Mouse (Mus musculus) left cerebral cortex, postnatal 10 days (tissue): Measurements from ENCODE around the gene Xlr4b. TPM values are rescaled to one million over a fixed set of nuclear protein-coding genes. Genes with fewer than 3 reads are reported as not detected.
"Not testable (repeated sequence)": the region's sequence is repeated elsewhere in the genome, so short reads cannot be mapped to it uniquely, and the experiment has no call there.

Experiments used
- DNase-seq, 2 experiments: peaks; one replicate each; pipeline ENCODE4 v3.0.0; 2021 to 2022; ENCODE audit warnings: low spot score in 2 of 2, mixed read lengths in 1 of 2; ENCODE audit errors: extremely low spot score in 1 of 2
- intact Hi-C: fragments of 180-260 bp; cut with DNase I; formaldehyde crosslinking; loops from one replicate; pipeline ENCODE4 v1.15.1; 2025
- total RNA-seq, 2 experiments: library from RNA; stranded (reverse); gene quantifications; 2 replicates each; pipeline ENCODE4 v1.2.3; 2021

The Xlr4b gene
- 1 to 10 TPM in 1 of 2 experiments, under 1 TPM in 1; 0.45 to 1.1 TPM for total RNA-seq

DNA sequence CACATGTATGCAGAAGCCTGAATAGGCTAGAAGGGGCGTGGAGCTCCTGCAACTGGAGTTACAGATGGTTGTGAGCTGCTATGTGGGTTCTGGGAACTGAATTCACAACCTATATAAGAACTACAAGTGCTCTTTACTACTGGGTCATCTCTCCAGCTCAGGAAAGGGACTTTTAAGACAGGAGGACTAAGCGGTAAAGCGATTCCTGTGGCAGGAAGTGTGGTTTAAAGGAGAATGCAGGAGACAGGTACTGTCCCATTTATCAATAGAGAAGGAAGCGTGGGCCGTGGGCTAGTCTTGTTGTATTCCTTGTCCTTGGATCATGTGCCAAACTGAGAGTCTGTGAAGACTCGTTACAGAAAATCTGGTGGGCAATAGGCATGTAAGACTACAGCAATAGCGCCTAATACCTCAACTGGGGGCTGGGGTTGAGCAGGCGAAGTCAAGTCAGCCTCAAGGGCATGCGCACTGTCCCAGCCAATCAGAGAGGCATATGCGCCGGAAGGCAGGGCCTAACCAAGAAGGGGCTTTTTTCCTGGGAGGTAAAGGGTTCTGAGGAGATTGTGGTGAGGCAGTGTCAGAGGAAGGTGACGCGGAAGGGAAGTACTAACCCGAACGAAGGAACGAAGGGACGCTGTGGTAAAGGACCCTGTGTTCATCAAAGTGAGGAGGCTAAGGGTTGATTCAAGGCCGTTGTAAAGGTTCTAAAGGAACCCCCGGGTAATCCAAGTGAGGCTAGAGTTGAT lies at the start of gene Xlr4b:
TSS of gene Xlr4b (plus strand) at position 515 of the 746 bp plus-strand sequence.
- intact Hi-C loops, DNase-seq: not testable (repeated sequence)

DNA sequence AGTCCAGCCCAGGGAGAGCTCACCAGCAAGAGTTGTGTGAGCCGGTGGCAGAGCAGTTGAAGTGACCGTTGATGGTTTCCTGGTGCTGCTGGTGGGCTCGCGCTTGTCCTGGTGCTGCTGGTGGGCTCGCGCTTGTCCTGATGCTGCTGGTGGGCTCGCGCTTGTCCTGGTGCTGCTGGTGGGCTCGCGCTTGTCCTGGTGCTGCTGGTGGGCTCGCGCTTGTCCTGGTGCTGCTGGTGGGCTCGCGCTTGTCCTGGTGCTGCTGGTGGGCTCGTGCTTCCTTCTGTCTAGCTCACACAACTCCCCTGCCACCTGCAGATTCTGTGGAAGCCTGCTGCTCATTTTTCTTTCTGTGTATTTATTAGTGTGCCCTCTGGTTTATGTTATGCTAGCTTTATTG lies 37.2 kb upstream of the Xlr4b start, which contains the start of gene Spin2d:
TSS of gene Spin2d (minus strand) at position 101 of the 400 bp plus-strand sequence.
- DNase-seq, intact Hi-C loops: not testable (repeated sequence)

DNA sequence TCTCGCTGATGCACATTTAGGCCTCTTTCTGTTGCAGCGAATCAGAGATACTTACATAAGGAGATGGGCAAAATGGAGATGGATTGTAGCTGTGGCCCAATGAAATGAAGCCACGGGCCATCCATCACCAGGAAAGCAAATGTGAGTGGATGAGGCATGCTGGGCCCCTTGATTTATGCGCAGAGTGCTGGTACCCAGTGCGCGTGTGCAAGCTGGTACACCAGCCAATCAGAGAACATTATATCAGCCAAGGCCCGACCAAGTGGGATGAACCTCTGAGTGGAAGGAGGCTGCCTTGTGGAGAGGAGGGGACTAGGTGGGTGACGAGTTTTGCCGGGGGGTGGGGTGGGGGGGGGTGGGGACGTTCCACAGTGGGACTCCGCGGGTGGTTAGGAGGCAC lies 22.2 kb upstream of the Xlr4b start, which contains the start of gene Xlr3b:
TSS of gene Xlr3b (plus strand) at position 274 of the 400 bp plus-strand sequence.
- intact Hi-C loops, result not testable (repeated sequence)
- peak in 1 of 2 experiments; percentile 20 for DNase-seq

DNA sequence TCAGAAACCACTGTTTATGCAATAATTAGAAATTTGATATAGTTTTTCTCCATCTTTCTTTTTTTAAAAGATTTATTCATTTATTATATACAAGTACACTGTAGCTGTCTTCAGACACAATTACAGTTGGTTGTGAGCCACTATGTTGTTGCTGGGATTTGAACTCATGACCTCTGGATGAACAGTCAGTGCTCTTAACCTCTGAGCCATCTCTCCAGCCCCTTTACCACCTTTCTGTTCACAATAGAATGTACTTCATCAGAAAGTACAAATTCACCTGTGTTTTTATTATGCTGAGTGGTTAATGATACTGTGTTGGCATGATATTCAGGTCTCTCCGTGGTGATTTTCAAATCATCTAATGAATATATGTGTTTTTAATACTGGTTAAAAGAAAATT lies 11.2 kb downstream of the Xlr4b start:
- no peak for DNase-seq
- intact Hi-C loops, result loop anchor here (5.0 kb wide), 1 partner anchor 163 kb away; the partner anchor contains the start of gene Pnma3

DNA sequence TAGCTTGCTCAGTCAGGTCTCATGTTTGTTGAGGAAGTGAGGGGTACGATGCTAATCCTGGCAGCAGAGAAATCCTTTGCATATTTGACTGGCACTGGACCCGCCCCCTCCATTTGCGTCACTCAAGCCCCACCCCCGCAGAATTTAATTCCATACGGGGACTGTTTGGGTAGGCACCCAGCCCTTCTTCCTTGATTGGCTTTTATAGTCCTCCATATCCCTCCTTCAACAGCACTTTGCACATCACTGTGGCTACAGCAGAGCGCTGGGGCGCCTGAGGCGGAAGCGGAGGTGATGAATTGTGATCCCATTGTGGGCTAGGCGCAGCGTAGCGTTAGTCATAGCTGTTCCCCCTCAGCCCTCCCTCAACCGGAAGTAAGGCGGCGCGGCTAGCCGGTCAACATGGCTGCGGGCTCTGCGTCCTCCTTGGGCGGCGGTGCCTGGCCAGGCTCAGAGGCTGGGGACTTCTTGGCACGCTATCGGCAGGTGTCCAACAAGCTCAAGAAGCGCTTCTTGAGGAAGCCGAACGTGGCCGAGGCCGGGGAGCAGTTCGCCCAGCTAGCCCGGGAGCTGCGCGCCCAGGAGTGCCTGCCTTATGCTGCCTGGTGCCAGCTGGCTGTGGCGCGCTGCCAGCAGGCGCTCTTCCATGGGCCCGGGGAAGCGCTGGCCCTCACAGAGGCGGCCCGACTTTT lies 13.9 kb downstream of the Xlr4b start, which contains the start of gene F8a:
TSS of gene F8a (plus strand) at position 378 of the 692 bp plus-strand sequence.
- intact Hi-C loops, result loop anchor here (5.0 kb wide), 1 partner anchor 166 kb away; the partner anchor contains the start of gene Pnma3
- peak; percentile 60 to 83 for DNase-seq

DNA sequence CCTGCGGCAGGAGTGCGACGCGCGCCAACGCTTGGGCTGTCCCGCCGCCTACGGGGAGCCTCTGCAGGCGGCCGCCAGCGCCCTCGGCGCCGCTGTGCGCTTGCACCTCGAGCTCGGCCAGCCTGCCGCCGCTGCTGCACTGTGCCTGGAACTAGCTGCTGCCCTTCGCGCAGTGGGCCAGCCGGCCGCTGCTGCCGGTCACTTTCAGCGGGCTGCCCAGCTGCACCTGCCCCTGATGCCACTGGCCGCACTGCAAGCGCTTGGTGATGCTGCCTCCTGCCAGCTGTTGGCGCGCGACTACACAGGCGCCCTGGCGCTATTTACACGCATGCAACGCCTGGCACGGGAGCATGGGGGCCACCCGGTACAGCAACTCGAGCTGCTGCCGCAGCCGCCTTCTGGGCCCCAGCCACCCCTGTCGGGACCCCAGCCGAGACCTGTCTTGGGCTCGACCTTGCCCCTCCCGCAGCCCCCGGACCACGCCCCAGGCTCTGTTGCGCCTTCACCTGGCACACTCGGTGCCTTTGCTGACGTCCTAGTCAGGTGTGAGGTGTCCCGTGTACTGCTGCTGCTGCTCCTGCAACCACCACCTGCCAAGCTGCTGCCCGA lies 14.6 kb downstream of the Xlr4b start:
- intact Hi-C loops, result loop anchor here (5.0 kb wide), 1 partner anchor 166 kb away; the partner anchor contains the start of gene Pnma3
- peak; percentile 34 to 61 for DNase-seq

DNA sequence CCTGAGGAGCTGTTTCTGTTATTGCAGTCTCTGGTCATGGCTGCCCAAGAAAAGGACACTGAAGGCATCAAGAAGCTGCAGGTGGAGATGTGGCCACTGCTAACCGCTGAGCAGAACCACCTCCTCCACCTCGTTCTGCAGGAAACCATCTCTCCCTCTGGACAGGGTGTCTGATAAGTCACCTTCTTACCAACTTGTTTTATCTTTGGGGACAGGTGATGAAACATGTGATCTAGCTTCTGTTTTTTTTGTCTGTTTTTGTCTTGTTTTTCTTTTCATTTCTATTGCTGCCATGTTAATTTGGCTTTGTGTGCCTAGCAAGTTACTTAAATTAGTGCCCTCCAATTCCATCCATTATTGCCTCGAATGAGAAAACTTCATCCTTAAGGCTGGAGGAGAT lies 15.2 kb downstream of the Xlr4b start:
- intact Hi-C loops, result loop anchor here (5.0 kb wide), 1 partner anchor 167 kb away; the partner anchor contains the start of gene Pnma3

DNA sequence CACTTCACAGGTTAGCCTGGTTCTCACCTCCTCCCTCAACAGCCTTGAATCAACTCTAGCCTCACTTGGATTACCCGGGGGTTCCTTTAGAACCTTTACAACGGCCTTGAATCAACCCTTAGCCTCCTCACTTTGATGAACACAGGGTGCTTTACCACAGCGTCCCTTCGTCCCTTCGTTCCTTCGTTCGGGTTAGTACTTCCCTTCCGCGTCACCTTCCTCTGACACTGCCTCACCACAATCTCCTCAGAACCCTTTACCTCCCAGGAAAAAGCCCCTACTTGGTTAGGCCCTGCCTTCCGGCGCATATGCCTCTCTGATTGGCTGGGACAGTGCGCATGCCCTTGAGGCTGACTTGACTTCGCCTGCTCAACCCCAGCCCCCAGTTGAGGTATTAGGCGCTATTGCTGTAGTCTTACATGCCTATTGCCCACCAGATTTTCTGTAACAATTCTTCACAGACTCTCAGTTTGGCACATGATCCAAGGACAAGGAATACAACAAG lies 28.7 kb downstream of the Xlr4b start, which contains the start of gene Xlr4c:
TSS of gene Xlr4c (minus strand) at position 310 of the 505 bp plus-strand sequence.
- DNase-seq, intact Hi-C loops: not testable (repeated sequence)

More for the DNA sequence above, 15.2 kb downstream of the Xlr4b start:
- no peak for DNase-seq

DNA sequence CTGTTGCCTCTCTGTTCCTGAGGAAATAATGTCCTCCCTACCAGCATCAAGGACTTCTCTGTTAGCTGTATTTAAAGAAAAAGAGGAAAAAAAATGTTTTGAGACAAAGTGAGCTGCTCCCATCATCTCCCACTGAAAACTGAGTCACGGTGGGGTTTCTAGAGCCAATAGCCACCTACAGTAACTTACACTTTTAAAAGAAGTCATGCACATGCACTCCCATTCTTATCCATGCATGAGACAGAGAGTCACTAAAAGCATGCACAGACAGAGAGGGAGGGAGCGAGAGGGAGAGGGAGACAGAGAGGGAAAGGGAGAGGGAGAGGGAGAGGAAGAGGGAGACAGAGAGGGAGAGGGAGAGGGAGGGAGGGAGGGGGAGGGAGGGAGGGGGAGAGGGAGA lies 48.3 kb downstream of the Xlr4b start:
- DNase-seq, intact Hi-C loops: not testable (repeated sequence)

DNA sequence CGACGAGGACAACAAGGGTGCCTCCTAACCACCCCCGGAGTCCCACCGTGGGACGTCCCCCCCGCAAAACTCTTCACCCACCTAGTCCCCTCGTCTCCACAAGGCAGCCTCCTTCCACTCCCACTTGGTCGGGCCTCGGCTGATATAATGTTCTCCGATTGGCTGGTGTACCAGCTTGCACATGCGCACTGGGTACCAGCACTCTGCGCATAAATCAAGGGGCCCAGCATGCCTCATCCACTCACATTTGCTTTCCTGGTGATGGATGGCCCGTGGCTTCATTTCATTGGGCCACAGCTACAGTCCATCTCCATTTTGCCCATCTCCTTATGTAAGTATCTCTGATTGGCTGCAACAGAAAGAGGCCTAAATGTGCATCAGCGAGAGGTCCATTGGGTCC lies 51.1 kb downstream of the Xlr4b start, which contains the start of gene Xlr3c:
TSS of gene Xlr3c (minus strand) at position 121 of the 400 bp plus-strand sequence.
- intact Hi-C loops, DNase-seq: not testable (repeated sequence)

Other genes with a start within 250 kb of the Xlr4b start
- gene Zfp185, start 227.0 kb upstream of the Xlr4b start, total RNA-seq, result 1 to 10 TPM in 1 of 2 experiments, under 1 TPM in 1; 0.90 to 1.0 TPM
- under 1 TPM; 0.41 to 0.59 TPM for gene Pnma5, start 177.2 kb upstream of the Xlr4b start, total RNA-seq
- gene Pnma3, start 149.5 kb upstream of the Xlr4b start, total RNA-seq, result 10 to 100 TPM; 28.7 to 30.8 TPM
- under 1 TPM in 1 of 2 experiments, not detected in 1; 0.91 TPM for gene Xlr4a, start 131.9 kb upstream of the Xlr4b start, total RNA-seq
- gene Xlr3a, start 117.2 kb upstream of the Xlr4b start, total RNA-seq, result 1 to 10 TPM in 1 of 2 experiments, under 1 TPM in 1; 0.51 to 4.8 TPM
- gene Gm14685, start 97.3 kb upstream of the Xlr4b start, total RNA-seq, result 1 to 10 TPM; 1.5 to 1.9 TPM
- gene Xlr5b, start 65.5 kb upstream of the Xlr4b start, total RNA-seq, result not detected
- gene DXBay18, start 64.9 kb upstream of the Xlr4b start, total RNA-seq, result 1 to 10 TPM in 1 of 2 experiments, under 1 TPM in 1; 0.91 to 1.4 TPM
- gene Spin2d, start 37.3 kb upstream of the Xlr4b start, total RNA-seq, result not detected
- gene Xlr3b, start 22.1 kb upstream of the Xlr4b start, total RNA-seq, result 1 to 10 TPM; 1.2 to 9.8 TPM
- gene F8a, start 14.0 kb downstream of the Xlr4b start, total RNA-seq, result 10 to 100 TPM; 14.3 to 15.1 TPM
- under 1 TPM in 1 of 2 experiments, not detected in 1; 0.90 TPM for gene Xlr4c, start 28.8 kb downstream of the Xlr4b start, total RNA-seq
- gene Xlr3c, start 51.1 kb downstream of the Xlr4b start, total RNA-seq, result not detected
- gene Xlr5a, start 78.6 kb downstream of the Xlr4b start, total RNA-seq, result not detected
- not detected for gene Xlr5c, start 78.6 kb downstream of the Xlr4b start, total RNA-seq
- gene Gm45015, start 122.5 kb downstream of the Xlr4b start, total RNA-seq, result not detected
- 10 to 100 TPM; 16.8 to 17.5 TPM for gene Zfp275, start 128.3 kb downstream of the Xlr4b start, total RNA-seq
- gene Gm18336, start 184.4 kb downstream of the Xlr4b start, total RNA-seq, result under 1 TPM; 0.19 to 0.24 TPM
- gene Zfp92, start 196.8 kb downstream of the Xlr4b start, total RNA-seq, result 1 to 10 TPM; 2.5 to 3.1 TPM
- not detected for gene Trex2, start 221.0 kb downstream of the Xlr4b start, total RNA-seq
- 10 to 100 TPM; 13.7 to 15.0 TPM for gene Haus7, start 244.7 kb downstream of the Xlr4b start, total RNA-seq